Mouse (Mus musculus) liver, embryonic 14.5 days (tissue): ENCODE measurements around the gene Fosl1.

Experiments used
- CTCF ChIP-seq: IDR thresholded peaks from 2 replicates; pipeline ENCODE4 v1.5.1; 2016; ENCODE audit warnings: antibody characterized with exemption, low read depth, control low read depth
- EP300 ChIP-seq: IDR thresholded peaks from 2 replicates; pipeline ENCODE4 v1.6.1; 2016; ENCODE audit warnings: antibody characterized with exemption, low read depth

GRCm38 (mm10) chr19:5421784-5422183 lies 25.6 kb upstream of the Fosl1 start:
- no peak for TF ChIP-seq CTCF
- no peak for TF ChIP-seq EP300
